Mouse (Mus musculus) neural tube, embryonic 13.5 days (tissue): ENCODE results near the gene Mecom. TPM values are rescaled to one million over a fixed set of nuclear protein-coding genes. Genes with fewer than 3 reads are reported as not detected.

ENCODE experiments used
- ATAC-seq: fragments of 200-750 bp; cut with Nextera tagmentation; 2 replicates; pipeline ENCODE4 v1.8.0; 2017; ENCODE audit warnings: low read depth, mild to moderate bottlenecking, moderate TSS enrichment, moderate library complexity
- H3K27ac ChIP-seq: fragments of 300-500 bp; sonication (generic); replicated peaks from 2 replicates; pipeline ENCODE4 v1.5.1; 2015; ENCODE audit warnings: moderate library complexity, mild to moderate bottlenecking, inconsistent platforms
- H3K27me3 ChIP-seq: fragments of 300-500 bp; sonication (generic); 2 replicates; pipeline ENCODE4 v1.6.1; 2015; ENCODE audit warnings: mild to moderate bottlenecking, inconsistent platforms
- H3K36me3 ChIP-seq: fragments of 300-500 bp; sonication (generic); 2 replicates; pipeline ENCODE4 v1.6.1; 2015; ENCODE audit warnings: mild to moderate bottlenecking, inconsistent platforms
- H3K4me1 ChIP-seq: fragments of 300-500 bp; sonication (generic); replicated peaks from 2 replicates; pipeline ENCODE4 v1.6.1; 2015; ENCODE audit warnings: inconsistent platforms
- H3K4me2 ChIP-seq: fragments of 300-500 bp; sonication (generic); 2 replicates; pipeline ENCODE4 v1.6.1; 2015; ENCODE audit warnings: inconsistent platforms, mild to moderate bottlenecking, moderate library complexity
- H3K4me3 ChIP-seq: fragments of 300-500 bp; sonication (generic); 2 replicates; pipeline ENCODE4 v1.5.1; 2015; ENCODE audit warnings: mild to moderate bottlenecking, inconsistent platforms
- H3K9ac ChIP-seq: fragments of 300-500 bp; sonication (generic); 2 replicates; pipeline ENCODE4 v1.6.1; 2015; ENCODE audit warnings: moderate library complexity, mild to moderate bottlenecking, inconsistent platforms
- H3K9me3 ChIP-seq: fragments of 300-500 bp; sonication (generic); 2 replicates; pipeline ENCODE4 v1.6.1; 2016; ENCODE audit warnings: inconsistent platforms
- WGBS: fragments of 180-500 bp; shearing (Covaris S2); methylation state at CpG from one replicate; pipeline ENCODE4 v1.1.7; 2015; 5-methylcytosine and 5-hydroxymethylcytosine counted together
- polyA plus RNA-seq: library from polyadenylated mRNA; unstranded; fragments of >200 nt; fragmentation: Nextera tagmentation; extraction: Ambion mirVana; gene quantifications from 2 replicates; pipeline ENCODE4 v1.2.1, GENCODE M21; 2015

Gene Mecom
- polyA plus RNA-seq, 1 experiment from 2014 or later = 8.9 TPM

- Histone ChIP-seq H3K27ac (no peak overlapping the region), H3K4me2 (no peak overlapping the region), H3K36me3 (no peaks in the 10 kb centered on the region), H3K4me1 (peaks cover 8% of the 10 kb centered on the region), H3K9me3 (no peaks in the 10 kb centered on the region), H3K9ac (no peak overlapping the region), H3K27me3 (peaks cover 9% of the 10 kb centered on the region; the same call in 1 of the 2 replicates), H3K4me3 (no peak overlapping the region)
- WGBS = 91% methylated on average over 5 of the region's 5 CpGs
- no peak for ATAC-seq
These were observed 407.5 kb downstream of the Mecom start for GRCm38 (mm10) chr3:30140349-30140748.

DNA sequence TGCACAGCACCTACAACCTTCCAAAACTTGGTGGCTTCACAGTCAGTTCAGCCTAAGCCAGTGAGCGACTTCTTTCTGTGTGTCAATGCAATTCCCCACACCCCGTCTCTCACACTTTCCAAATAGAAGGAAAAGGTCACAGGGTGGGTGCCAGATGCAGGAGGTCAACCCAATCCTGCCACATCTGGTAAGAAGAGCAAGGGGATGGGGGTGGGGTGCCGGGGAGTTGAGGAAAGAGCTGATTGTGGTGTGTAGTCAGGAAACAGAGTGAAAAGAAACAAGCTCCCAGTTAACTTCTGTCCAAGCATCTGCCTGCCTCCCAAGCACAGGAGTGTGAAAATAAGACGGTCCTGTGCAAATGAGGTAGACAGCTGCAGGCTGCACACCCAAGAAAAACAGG, 408.1 kb downstream of the Mecom start:
- 77% methylated on average over 4 of the region's 4 CpGs for WGBS
- 0 out of 2 replicates have a peak, but pooled peaks cover 4% of the 10 kb centered on the region for H3K27me3 ChIP-seq
- H3K4me2 ChIP-seq = no peak overlapping the region
- no peaks in the 10 kb centered on the region for H3K36me3 ChIP-seq
- ATAC-seq = no peak
- no peak overlapping the region for H3K4me3 ChIP-seq
- H3K27ac ChIP-seq = no peak overlapping the region
- no peak overlapping the region for H3K9ac ChIP-seq
- H3K9me3 ChIP-seq = no peaks in the 10 kb centered on the region
- H3K4me1 ChIP-seq = peaks cover 8% of the 10 kb centered on the region

DNA sequence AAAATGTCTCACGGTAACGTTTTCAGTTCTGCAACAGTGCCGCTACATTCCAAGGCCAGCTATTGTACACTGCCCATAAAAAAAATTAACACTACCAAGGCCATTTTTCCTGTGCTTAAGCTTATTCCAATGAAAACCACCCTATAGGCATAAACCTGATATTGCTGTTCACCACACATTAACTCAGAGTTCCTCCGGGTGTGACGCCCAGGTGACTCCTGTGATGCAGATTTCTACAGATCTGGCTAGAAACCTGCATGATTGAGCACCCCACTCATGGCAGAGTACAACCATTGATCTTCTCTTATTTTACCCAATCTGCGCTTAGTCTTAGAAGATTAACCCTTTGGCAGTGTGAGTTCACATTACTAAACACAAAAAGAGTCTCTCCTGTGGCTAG, 409.2 kb downstream of the Mecom start:
- Histone ChIP-seq H3K4me3 (no peak overlapping the region), H3K36me3 (no peaks in the 10 kb centered on the region)

DNA sequence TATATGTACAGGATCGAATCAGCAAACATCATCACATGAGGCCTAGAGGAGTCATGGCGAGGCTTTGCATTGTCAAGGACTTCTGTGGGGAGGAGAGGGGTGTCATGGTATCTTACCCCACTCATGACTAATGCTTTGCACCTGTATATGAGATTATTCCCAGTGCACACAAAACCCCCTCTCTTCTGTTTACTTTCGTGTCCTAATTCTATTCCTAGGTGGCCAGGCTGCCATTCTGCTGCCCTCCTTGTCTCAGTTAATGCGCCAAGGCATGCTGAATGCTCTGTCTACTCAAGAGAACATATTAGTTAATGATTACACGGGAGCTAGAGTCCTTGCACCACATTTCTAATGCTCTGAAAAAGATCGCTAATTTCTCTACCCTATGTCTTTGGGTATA, 412.0 kb downstream of the Mecom start:
- 84% methylated on average over 6 of the region's 6 CpGs for WGBS
- H3K4me3 ChIP-seq = no peak overlapping the region
- no peaks in the 10 kb centered on the region for H3K27me3 ChIP-seq
- ATAC-seq = no peak
- no peak overlapping the region for H3K4me2 ChIP-seq
- H3K27ac ChIP-seq = no peak overlapping the region
- no peaks in the 10 kb centered on the region for H3K9me3 ChIP-seq
- H3K4me1 ChIP-seq = no peaks in the 10 kb centered on the region
- H3K9ac ChIP-seq = no peak overlapping the region
- H3K36me3 ChIP-seq = no peaks in the 10 kb centered on the region

More for the DNA sequence above, 409.2 kb downstream of the Mecom start:
- Histone ChIP-seq H3K27ac (no peak overlapping the region), H3K9me3 (no peaks in the 10 kb centered on the region), H3K4me2 (no peak overlapping the region), H3K4me1 (no peaks in the 10 kb centered on the region), H3K27me3 (0 out of 2 replicates have a peak, but pooled peaks cover 4% of the 10 kb centered on the region), H3K9ac (no peak overlapping the region)
- ATAC-seq = no peak
- 78% methylated on average over 6 of the region's 6 CpGs for WGBS

- no peak for ATAC-seq
- 97% methylated on average over 1 of the region's 1 CpGs for WGBS
- Histone ChIP-seq H3K9me3 (no peaks in the 10 kb centered on the region), H3K9ac (no peak overlapping the region), H3K4me3 (no peak overlapping the region), H3K36me3 (no peaks in the 10 kb centered on the region), H3K4me2 (no peak overlapping the region), H3K27ac (no peak overlapping the region), H3K4me1 (no peaks in the 10 kb centered on the region), H3K27me3 (no peaks in the 10 kb centered on the region)
These were observed 412.7 kb downstream of the Mecom start for GRCm38 (mm10) chr3:30135119-30135518.

GRCm38 (mm10) chr3:30132981-30133380, 414.8 kb downstream of the Mecom start:
- 84% methylated on average over 3 of the region's 3 CpGs for WGBS
- H3K4me2 ChIP-seq = no peak overlapping the region
- no peak overlapping the region for H3K27ac ChIP-seq
- no peaks in the 10 kb centered on the region for H3K9me3 ChIP-seq
- no peak overlapping the region for H3K4me3 ChIP-seq
- no peaks in the 10 kb centered on the region for H3K4me1 ChIP-seq
- no peak overlapping the region for H3K9ac ChIP-seq
- no peaks in the 10 kb centered on the region for H3K27me3 ChIP-seq
- H3K36me3 ChIP-seq = no peaks in the 10 kb centered on the region
- ATAC-seq = no peak

DNA sequence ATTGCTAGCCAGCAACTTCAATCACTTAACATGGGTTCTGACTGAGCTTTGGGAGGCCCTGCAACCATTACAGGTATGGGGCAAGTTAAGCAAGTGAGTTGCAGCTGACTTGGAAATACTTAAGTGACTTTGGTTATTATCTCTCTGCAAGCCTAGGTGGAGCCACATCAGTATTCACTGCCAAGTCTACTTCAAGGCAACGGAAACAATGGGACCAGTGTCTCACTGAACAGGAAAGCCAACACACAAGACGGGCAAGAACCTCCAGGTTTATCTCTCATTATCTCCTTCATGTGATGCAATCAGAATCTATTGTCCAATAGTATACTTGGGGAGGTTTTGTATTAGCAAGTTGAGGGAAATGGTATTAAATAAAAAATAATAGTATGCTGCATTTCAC, 415.4 kb downstream of the Mecom start:
- Histone ChIP-seq H3K27ac (no peak overlapping the region), H3K36me3 (no peaks in the 10 kb centered on the region), H3K9me3 (no peaks in the 10 kb centered on the region), H3K4me2 (no peak overlapping the region), H3K4me3 (no peak overlapping the region), H3K4me1 (no peaks in the 10 kb centered on the region), H3K9ac (no peak overlapping the region), H3K27me3 (no peaks in the 10 kb centered on the region)
- WGBS = 76% methylated on average over 2 of the region's 2 CpGs
- no peak for ATAC-seq

- Histone ChIP-seq H3K4me2 (no peak overlapping the region), H3K9ac (no peak overlapping the region), H3K4me1 (no peaks in the 10 kb centered on the region), H3K27ac (no peak overlapping the region), H3K4me3 (no peak overlapping the region), H3K9me3 (no peaks in the 10 kb centered on the region), H3K27me3 (no peaks in the 10 kb centered on the region), H3K36me3 (no peaks in the 10 kb centered on the region)
- ATAC-seq = no peak
- 56% methylated on average over 4 of the region's 4 CpGs for WGBS
These were observed 417.3 kb downstream of the Mecom start for GRCm38 (mm10) chr3:30130495-30130894.

GRCm38 (mm10) chr3:30122618-30123017, 425.2 kb downstream of the Mecom start:
- Histone ChIP-seq H3K4me1 (no peaks in the 10 kb centered on the region), H3K27ac (no peak overlapping the region), H3K9ac (no peak overlapping the region), H3K4me3 (no peak overlapping the region), H3K9me3 (no peaks in the 10 kb centered on the region), H3K4me2 (no peak overlapping the region), H3K36me3 (no peaks in the 10 kb centered on the region), H3K27me3 (no peaks in the 10 kb centered on the region)
- ATAC-seq = no peak
- WGBS = 78% methylated on average over 3 of the region's 3 CpGs

DNA sequence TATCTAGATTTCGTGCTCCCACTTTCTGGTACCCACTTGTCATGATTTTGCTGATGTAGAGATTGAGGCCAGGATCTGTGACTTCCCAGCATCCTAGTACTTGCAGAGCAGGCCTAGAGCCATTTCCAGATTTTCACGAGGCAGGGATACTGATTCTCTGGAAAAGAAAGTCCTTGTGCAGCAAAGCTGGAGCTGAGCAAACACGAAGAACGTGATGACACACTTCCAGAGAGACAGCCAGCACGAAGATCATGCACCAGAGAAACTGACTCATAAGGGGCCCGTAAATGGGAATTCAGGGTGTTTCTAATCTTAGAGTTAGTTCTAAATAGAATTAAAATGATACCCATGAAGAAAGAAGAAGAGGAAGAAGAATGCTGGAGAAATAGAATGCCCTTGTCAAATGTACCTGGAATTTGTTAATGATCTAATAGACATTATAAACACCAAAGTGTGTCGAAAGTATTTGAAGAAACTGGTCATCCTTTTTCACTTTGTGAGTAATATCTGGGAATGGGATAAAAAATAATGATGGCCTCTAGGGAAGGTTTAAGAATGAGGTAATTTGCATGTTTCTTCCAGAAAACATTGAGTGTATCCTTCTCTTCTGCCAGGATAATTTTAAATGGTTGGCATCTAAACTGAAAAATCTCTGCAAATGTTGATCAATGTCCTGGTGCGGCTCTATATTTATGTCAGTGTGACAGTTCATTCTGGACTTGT, 426.9 kb downstream of the Mecom start:
- no peaks in the 10 kb centered on the region for H3K27me3 ChIP-seq
- WGBS = 91% methylated on average over 8 of the region's 8 CpGs
- no peak overlapping the region for H3K4me2 ChIP-seq
- no peak for ATAC-seq
- H3K27ac ChIP-seq = no peak overlapping the region
- H3K4me3 ChIP-seq = no peak overlapping the region
- no peak overlapping the region for H3K9ac ChIP-seq
- H3K9me3 ChIP-seq = no peaks in the 10 kb centered on the region
- no peaks in the 10 kb centered on the region for H3K36me3 ChIP-seq
- no peaks in the 10 kb centered on the region for H3K4me1 ChIP-seq

GRCm38 (mm10) chr3:30118594-30119297, 429.1 kb downstream of the Mecom start:
- no peak for ATAC-seq
- H3K9ac ChIP-seq = no peak overlapping the region
- H3K4me3 ChIP-seq = no peak overlapping the region
- WGBS = 86% methylated on average over 7 of the region's 7 CpGs
- no peaks in the 10 kb centered on the region for H3K36me3 ChIP-seq
- no peaks in the 10 kb centered on the region for H3K27me3 ChIP-seq
- no peak overlapping the region for H3K4me2 ChIP-seq
- H3K4me1 ChIP-seq = no peaks in the 10 kb centered on the region
- H3K27ac ChIP-seq = no peak overlapping the region
- H3K9me3 ChIP-seq = no peaks in the 10 kb centered on the region

DNA sequence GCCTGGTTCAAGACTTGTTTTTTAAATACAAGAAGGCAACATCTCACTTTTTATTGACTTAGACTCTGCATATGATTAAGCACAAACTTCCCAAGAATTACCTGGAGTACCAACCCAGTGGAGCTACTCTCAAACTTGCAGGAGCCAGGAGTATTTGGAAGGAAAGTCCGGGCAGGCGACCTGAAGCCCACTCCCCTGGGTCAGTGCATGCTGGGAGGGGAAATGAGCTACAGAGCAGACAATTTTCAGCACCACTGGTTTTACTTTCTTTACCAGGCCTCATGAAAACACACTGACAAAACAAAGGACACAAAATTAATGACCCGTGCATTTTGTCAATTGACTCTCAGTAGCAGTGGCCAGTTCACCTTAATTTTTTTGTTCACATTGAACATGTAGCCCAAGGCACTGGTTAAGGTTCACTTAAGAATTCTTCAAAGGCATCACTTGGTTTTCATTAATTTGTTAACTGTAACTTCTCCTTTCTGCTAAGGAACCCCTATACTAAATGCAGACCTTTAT, 434.5 kb downstream of the Mecom start:
- no peak for ATAC-seq
- WGBS = 14% methylated on average over 3 of the region's 3 CpGs
- peaks cover 4% of the 10 kb centered on the region; the same call in 1 of the 2 replicates for H3K4me1 ChIP-seq
- H3K27ac ChIP-seq = no peak overlapping the region
- no peaks in the 10 kb centered on the region for H3K9me3 ChIP-seq
- H3K36me3 ChIP-seq = no peaks in the 10 kb centered on the region
- no peaks in the 10 kb centered on the region for H3K27me3 ChIP-seq
- H3K4me2 ChIP-seq = no peak overlapping the region
- H3K4me3 ChIP-seq = no peak overlapping the region
- H3K9ac ChIP-seq = no peak overlapping the region
